Mouse (Mus musculus): ENCODE results near the gene Gpr107.
"Not testable (repeated sequence)": the region's sequence is repeated elsewhere in the genome, so short reads cannot be mapped to it uniquely, and the experiment has no call there.

Gpr107 gene

GRCm38 (mm10) chr2:31160147-31160920 lies 8.2 kb downstream of the Gpr107 start:
- no peak for DNase-seq

- DNase-seq, result no peak
Measured at GRCm38 (mm10) chr2:31161620-31162019, 9.5 kb downstream of the Gpr107 start.

- peak in 1 of 2 experiments; percentile 49 for DNase-seq
Measured at GRCm38 (mm10) chr2:31163361-31164118, 11.4 kb downstream of the Gpr107 start.

- DNase-seq, result peak in 1 of 2 experiments; percentile 31
Measured at GRCm38 (mm10) chr2:31164841-31165455, 12.8 kb downstream of the Gpr107 start.

GRCm38 (mm10) chr2:31165529-31165928 lies 13.4 kb downstream of the Gpr107 start:
- DNase-seq, result no peak

- DNase-seq, result not testable (repeated sequence)
Measured at GRCm38 (mm10) chr2:31167571-31167970, 15.5 kb downstream of the Gpr107 start.

- DNase-seq, result no peak
Measured at GRCm38 (mm10) chr2:31169001-31169400, 16.9 kb downstream of the Gpr107 start.

- no peak for DNase-seq
Measured at GRCm38 (mm10) chr2:31170164-31170563, 18.0 kb downstream of the Gpr107 start.

GRCm38 (mm10) chr2:31172001-31172400 lies 19.9 kb downstream of the Gpr107 start:
- no peak for DNase-seq

GRCm38 (mm10) chr2:31172536-31172935 lies 20.4 kb downstream of the Gpr107 start:
- DNase-seq, result no peak

- DNase-seq, result peak in 1 of 2 experiments; percentile 29
Measured at GRCm38 (mm10) chr2:31173290-31173689, 21.2 kb downstream of the Gpr107 start.

- peak; percentile 36 to 53 for DNase-seq
Measured at GRCm38 (mm10) chr2:31178593-31178992, 26.5 kb downstream of the Gpr107 start.

GRCm38 (mm10) chr2:31179471-31179870 lies 27.4 kb downstream of the Gpr107 start:
- DNase-seq, result no peak

- DNase-seq, result no peak
Measured at GRCm38 (mm10) chr2:31180081-31180551, 28.0 kb downstream of the Gpr107 start.

- DNase-seq, result no peak
Measured at GRCm38 (mm10) chr2:31182786-31183330, 30.7 kb downstream of the Gpr107 start.

- DNase-seq, result peak; percentile 32 to 55
Measured at GRCm38 (mm10) chr2:31183830-31184229, 31.7 kb downstream of the Gpr107 start.

GRCm38 (mm10) chr2:31188691-31189090 lies 36.6 kb downstream of the Gpr107 start:
- no peak for DNase-seq

GRCm38 (mm10) chr2:31189654-31190053 lies 37.5 kb downstream of the Gpr107 start:
- DNase-seq, result no peak

GRCm38 (mm10) chr2:31191765-31192164 lies 39.6 kb downstream of the Gpr107 start:
- DNase-seq, result no peak

- DNase-seq, result peak; percentile 72 to 73
Measured at GRCm38 (mm10) chr2:31194356-31195021, 42.4 kb downstream of the Gpr107 start.

GRCm38 (mm10) chr2:31198621-31199020 lies 46.5 kb downstream of the Gpr107 start:
- DNase-seq, result no peak

GRCm38 (mm10) chr2:31200051-31200450 lies 47.9 kb downstream of the Gpr107 start:
- no peak for DNase-seq
